Mouse (Mus musculus): ENCODE data around the gene Rhox4a. TPM values are rescaled to one million over a fixed set of nuclear protein-coding genes. Genes with fewer than 3 reads are reported as not detected.

The Rhox4a gene
- not detected for polyA plus RNA-seq (2017; shearing (Covaris generic))

GRCm38 (mm10) chrX:37265038-37265437 lies at the start of gene Rhox4a:
Rhox4a (plus strand) TSS chrX:37265338.

GRCm38 (mm10) chrX:37222158-37222557 lies 43.0 kb upstream of the Rhox4a start, which contains the start of gene Rhox1:
Rhox1 (minus strand) TSS chrX:37222258.

DNA sequence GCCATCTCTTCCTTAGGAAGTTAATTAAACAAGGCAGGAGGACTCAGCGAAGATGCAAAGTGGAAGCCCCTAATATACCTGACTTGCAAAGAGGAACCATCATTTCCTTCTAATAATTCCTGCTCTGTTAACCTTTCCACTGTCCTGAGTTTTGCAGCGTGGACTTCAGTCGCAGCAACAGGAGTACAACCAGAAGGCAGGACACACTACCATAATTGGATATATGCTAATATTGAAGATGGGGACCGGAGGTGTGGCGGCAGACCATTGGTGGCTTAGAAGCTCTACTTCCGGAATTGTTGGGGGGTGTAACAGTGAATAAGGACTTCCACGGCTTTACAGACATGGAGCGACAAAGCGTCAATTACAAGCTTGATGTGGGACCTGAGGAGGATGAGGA lies 20.5 kb upstream of the Rhox4a start, which contains the start of gene Rhox2a:
Gene Rhox2a (plus strand): TSS at position 301 of the 400 bp plus-strand sequence.

DNA sequence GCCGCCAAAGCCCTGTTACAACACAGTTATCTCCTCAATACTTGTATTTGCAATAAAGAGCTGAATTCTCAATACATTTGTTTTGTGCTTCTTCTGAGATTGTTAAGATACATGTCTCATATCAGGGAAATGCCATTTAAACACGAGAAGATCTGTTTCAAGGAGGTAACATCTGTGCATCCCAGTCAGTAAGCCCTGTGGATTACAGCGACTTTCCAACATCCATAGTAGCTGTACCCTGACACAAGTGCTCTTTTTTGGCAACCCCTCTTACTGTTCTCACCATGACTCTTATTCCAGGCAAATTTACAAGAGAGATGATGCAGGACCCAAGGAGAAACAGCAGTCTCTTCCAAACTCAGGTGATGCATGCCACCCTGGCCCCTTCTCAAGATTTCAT lies 15.5 kb upstream of the Rhox4a start, which contains the start of gene Rhox3a:
Gene Rhox3a (plus strand): TSS at position 301 of the 400 bp plus-strand sequence.

Other genes with a start within 250 kb of the Rhox4a start
- not detected for gene Sowahd, start 216.5 kb upstream of the Rhox4a start, polyA plus RNA-seq (2017; shearing (Covaris generic))
- 449 TPM for gene Rpl39, start 179.9 kb upstream of the Rhox4a start, polyA plus RNA-seq (2017; shearing (Covaris generic))
- gene Upf3b, start 155.0 kb upstream of the Rhox4a start, polyA plus RNA-seq (2017; shearing (Covaris generic)) = 19.7 TPM
- gene Nkap, start 138.5 kb upstream of the Rhox4a start, polyA plus RNA-seq (2017; shearing (Covaris generic)) = 25.7 TPM
- gene Akap14, start 96.5 kb upstream of the Rhox4a start, polyA plus RNA-seq (2017; shearing (Covaris generic)) = not detected
- gene Ndufa1, start 74.2 kb upstream of the Rhox4a start, polyA plus RNA-seq (2017; shearing (Covaris generic)) = 234 TPM
- 13.2 TPM for gene Rnf113a1, start 74.1 kb upstream of the Rhox4a start, polyA plus RNA-seq (2017; shearing (Covaris generic))
- not detected for gene Gm9, start 54.3 kb upstream of the Rhox4a start, polyA plus RNA-seq (2017; shearing (Covaris generic))
- not detected for gene Rhox1, start 43.1 kb upstream of the Rhox4a start, polyA plus RNA-seq (2017; shearing (Covaris generic))
- gene Rhox2a, start 20.4 kb upstream of the Rhox4a start, polyA plus RNA-seq (2017; shearing (Covaris generic)) = not detected
- gene Rhox3a, start 15.4 kb upstream of the Rhox4a start, polyA plus RNA-seq (2017; shearing (Covaris generic)) = not detected
- not detected for gene Rhox3a2, start 114.7 kb downstream of the Rhox4a start, polyA plus RNA-seq (2017; shearing (Covaris generic))
- gene Rhox4a2, start 125.5 kb downstream of the Rhox4a start, polyA plus RNA-seq (2017; shearing (Covaris generic)) = not detected
- not detected for gene Rhox2b, start 146.7 kb downstream of the Rhox4a start, polyA plus RNA-seq (2017; shearing (Covaris generic))
- not detected for gene Rhox4b, start 167.2 kb downstream of the Rhox4a start, polyA plus RNA-seq (2017; shearing (Covaris generic))
- not detected for gene Rhox2c, start 188.3 kb downstream of the Rhox4a start, polyA plus RNA-seq (2017; shearing (Covaris generic))
- gene Rhox3c, start 193.2 kb downstream of the Rhox4a start, polyA plus RNA-seq (2017; shearing (Covaris generic)) = not detected
- gene Rhox4c, start 215.0 kb downstream of the Rhox4a start, polyA plus RNA-seq (2017; shearing (Covaris generic)) = not detected
- gene Rhox2d, start 228.1 kb downstream of the Rhox4a start, polyA plus RNA-seq (2017; shearing (Covaris generic)) = not detected
- not detected for gene Rhox4d, start 249.0 kb downstream of the Rhox4a start, polyA plus RNA-seq (2017; shearing (Covaris generic))

Data from CD4-positive, CD25-positive, alpha-beta regulatory T cell (primary cell).